Mouse (Mus musculus): ENCODE results near the gene Vax2. TPM values are rescaled to one million over a fixed set of nuclear protein-coding genes. Genes with fewer than 3 reads are reported as not detected.

Vax2 gene
- polyA plus RNA-seq, 1 experiment from 2014 or later, result not detected

DNA sequence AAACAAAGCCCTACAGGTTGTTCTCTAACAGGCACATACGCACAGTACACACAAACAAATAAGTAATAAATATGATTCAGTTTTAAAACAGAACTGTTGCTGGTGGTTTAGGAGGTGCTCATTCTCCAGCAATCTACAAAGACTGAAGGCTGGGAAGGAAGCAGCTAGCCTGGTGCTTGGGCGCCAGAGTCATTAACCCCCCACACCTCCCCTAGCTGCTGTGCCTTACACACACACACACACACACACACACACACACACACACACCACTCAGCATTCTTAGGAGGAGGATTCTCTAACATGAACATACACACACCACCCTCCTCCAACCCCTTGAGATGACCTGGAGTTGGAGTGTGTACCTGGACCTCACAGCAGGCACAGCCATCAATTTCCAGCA, 20.1 kb upstream of the Vax2 start:
- no peak overlapping the region for H3K9ac ChIP-seq (ENCODE audit: low read length)
- no peaks in the 10 kb centered on the region for H3K36me3 ChIP-seq (ENCODE audit: control insufficient read depth, insufficient read depth, low read length)
- no peak overlapping the region for H3K27ac ChIP-seq (replicated peaks)
- H3K4me3 ChIP-seq (ENCODE audit: low read depth, low read length), result no peak overlapping the region
- DNase-seq (ENCODE audit: low spot score), result no peak
- WGBS, result 68% methylated on average over 2 of the region's 2 CpGs
- no peak for TF ChIP-seq EP300 (optimal IDR thresholded peaks at IDR 0.05)
- no peak for TF ChIP-seq CTCF (IDR thresholded peaks at IDR 0.05; ENCODE audit: low read depth)
- no peak overlapping the region for H3K4me2 ChIP-seq (replicated peaks; ENCODE audit: low read depth)
- H3K9me3 ChIP-seq (ENCODE audit: control insufficient read depth, low read length), result no peaks in the 10 kb centered on the region
- H3K4me1 ChIP-seq (replicated peaks; ENCODE audit: control insufficient read depth, insufficient read depth), result no peaks in the 10 kb centered on the region
- H3K27me3 ChIP-seq (ENCODE audit: control insufficient read depth, insufficient read depth, low read length), result peaks cover 11% of the 10 kb centered on the region; the same call in 1 of the 2 replicates
- peak; percentile 12; the same call in 1 of the 2 replicates for ATAC-seq (ENCODE audit: low FRiP score, low TSS enrichment)

DNA sequence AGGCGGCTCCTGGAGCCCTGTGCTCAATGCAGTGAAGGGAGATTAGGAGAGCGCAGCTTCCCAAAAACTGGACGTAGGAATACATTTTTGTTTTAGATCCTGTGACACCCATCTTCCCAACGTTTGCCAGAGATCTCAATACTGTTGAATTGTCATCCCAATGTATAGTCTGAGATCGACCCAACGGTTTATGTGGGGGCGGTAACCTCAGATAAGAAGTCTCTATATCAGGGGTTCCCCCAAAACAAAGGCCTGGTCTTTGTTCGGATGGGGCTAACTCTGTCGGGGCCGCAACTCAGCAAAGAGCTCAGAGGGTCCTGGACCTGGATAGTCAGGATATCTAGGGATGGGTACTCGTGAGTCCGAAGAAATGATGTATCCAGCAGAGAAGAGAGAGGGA, 18.1 kb upstream of the Vax2 start:
- no peaks in the 10 kb centered on the region for H3K36me3 ChIP-seq (ENCODE audit: control insufficient read depth, insufficient read depth, low read length)
- ATAC-seq (ENCODE audit: low FRiP score, low TSS enrichment) (no peak), DNase-seq (ENCODE audit: low spot score) (no peak)
- no peaks in the 10 kb centered on the region for H3K4me1 ChIP-seq (replicated peaks; ENCODE audit: control insufficient read depth, insufficient read depth)
- H3K27ac ChIP-seq (replicated peaks), result no peak overlapping the region
- no peak overlapping the region for H3K9ac ChIP-seq (ENCODE audit: low read length)
- H3K4me2 ChIP-seq (replicated peaks; ENCODE audit: low read depth), result no peak overlapping the region
- no peak overlapping the region for H3K4me3 ChIP-seq (ENCODE audit: low read depth, low read length)
- TF ChIP-seq CTCF (IDR thresholded peaks at IDR 0.05; ENCODE audit: low read depth) (no peak), EP300 (optimal IDR thresholded peaks at IDR 0.05) (no peak)
- 5% methylated on average over 12 of the region's 12 CpGs for WGBS
- H3K27me3 ChIP-seq (ENCODE audit: control insufficient read depth, insufficient read depth, low read length), result peaks cover 15% of the 10 kb centered on the region
- no peaks in the 10 kb centered on the region for H3K9me3 ChIP-seq (ENCODE audit: control insufficient read depth, low read length)

DNA sequence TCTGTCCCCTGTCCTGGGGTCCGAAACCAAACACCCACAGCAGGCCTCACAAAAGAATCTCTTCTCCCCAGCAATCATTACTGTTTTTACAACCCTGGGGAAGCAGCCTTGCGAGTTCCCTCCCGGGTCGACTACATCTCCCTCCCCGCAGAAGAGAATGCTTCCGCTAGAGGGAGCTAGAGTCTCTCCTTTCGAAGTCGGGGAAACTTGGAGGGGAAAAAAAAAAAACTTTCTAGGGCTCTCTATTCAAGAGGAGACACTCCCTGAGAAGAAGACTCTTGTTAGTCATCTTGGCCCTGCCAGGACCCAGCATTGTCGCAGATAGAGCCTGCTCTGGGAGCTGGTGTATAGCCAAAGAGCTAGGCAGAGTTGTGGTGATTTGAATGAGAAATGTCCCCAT, 17.2 kb upstream of the Vax2 start:
- Histone ChIP-seq H3K9ac (ENCODE audit: low read length) (no peak overlapping the region), H3K9me3 (ENCODE audit: control insufficient read depth, low read length) (no peaks in the 10 kb centered on the region), H3K27ac (replicated peaks) (no peak overlapping the region), H3K27me3 (ENCODE audit: control insufficient read depth, insufficient read depth, low read length) (peaks cover 17% of the 10 kb centered on the region), H3K36me3 (ENCODE audit: control insufficient read depth, insufficient read depth, low read length) (no peaks in the 10 kb centered on the region), H3K4me1 (replicated peaks; ENCODE audit: control insufficient read depth, insufficient read depth) (no peaks in the 10 kb centered on the region), H3K4me3 (ENCODE audit: low read depth, low read length) (no peak overlapping the region), H3K4me2 (replicated peaks; ENCODE audit: low read depth) (no peak overlapping the region)
- TF ChIP-seq CTCF (IDR thresholded peaks at IDR 0.05; ENCODE audit: low read depth) (peak; percentile 83), EP300 (optimal IDR thresholded peaks at IDR 0.05) (no peak)
- 1% methylated on average over 9 of the region's 9 CpGs for WGBS
- DNase-seq (ENCODE audit: low spot score), result peak; percentile 68
- no peak for ATAC-seq (ENCODE audit: low FRiP score, low TSS enrichment)

DNA sequence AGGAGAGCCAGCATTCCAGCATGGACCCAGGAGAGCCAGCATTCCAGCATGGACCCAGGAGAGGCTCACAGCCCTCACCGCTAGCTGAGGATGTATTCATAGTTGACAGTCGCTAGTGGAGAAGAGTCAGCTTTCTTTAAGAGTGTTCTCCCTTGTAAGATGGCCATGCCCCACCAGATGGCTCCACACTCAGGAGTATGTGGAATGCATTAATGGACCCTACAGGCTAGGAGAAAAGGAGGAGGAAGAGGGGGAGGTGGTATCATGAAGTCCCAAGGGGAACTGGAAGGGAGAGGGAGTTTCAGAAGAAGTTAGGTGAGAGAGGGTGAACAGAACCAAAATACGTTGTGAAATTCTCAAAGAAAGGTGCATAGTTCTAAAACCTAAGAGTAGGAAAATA, 15.3 kb upstream of the Vax2 start:
- WGBS, result 13% methylated on average over 3 of the region's 3 CpGs
- H3K4me1 ChIP-seq (replicated peaks; ENCODE audit: control insufficient read depth, insufficient read depth), result no peaks in the 10 kb centered on the region
- ATAC-seq (ENCODE audit: low FRiP score, low TSS enrichment) (no peak), DNase-seq (ENCODE audit: low spot score) (no peak)
- no peak overlapping the region for H3K4me3 ChIP-seq (ENCODE audit: low read depth, low read length)
- no peaks in the 10 kb centered on the region for H3K36me3 ChIP-seq (ENCODE audit: control insufficient read depth, insufficient read depth, low read length)
- no peak overlapping the region for H3K9ac ChIP-seq (ENCODE audit: low read length)
- H3K9me3 ChIP-seq (ENCODE audit: control insufficient read depth, low read length), result no peaks in the 10 kb centered on the region
- no peak overlapping the region for H3K27ac ChIP-seq (replicated peaks)
- peaks cover 24% of the 10 kb centered on the region for H3K27me3 ChIP-seq (ENCODE audit: control insufficient read depth, insufficient read depth, low read length)
- peak; percentile 46 for TF ChIP-seq CTCF (IDR thresholded peaks at IDR 0.05; ENCODE audit: low read depth)
- TF ChIP-seq EP300 (optimal IDR thresholded peaks at IDR 0.05), result no peak
- no peak overlapping the region for H3K4me2 ChIP-seq (replicated peaks; ENCODE audit: low read depth)

DNA sequence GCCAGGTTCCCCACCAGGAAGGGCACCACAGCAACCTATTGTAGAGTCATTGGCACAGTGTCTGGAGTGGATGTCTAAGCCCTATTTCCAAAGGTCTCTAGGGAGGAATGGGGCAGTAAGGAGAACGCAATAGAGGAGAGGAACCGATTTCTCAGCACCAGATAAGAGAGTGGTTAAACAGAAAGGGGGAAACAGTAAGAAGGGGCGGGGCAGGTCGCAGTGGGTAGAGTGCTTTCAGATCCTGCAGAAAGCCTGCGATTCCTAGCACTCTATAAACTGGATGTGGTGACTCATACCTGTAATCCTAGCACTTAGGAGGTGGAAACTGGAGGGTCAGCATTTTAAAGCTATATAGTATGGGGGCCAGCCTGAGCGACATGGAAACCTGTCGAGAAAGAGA, 14.4 kb upstream of the Vax2 start:
- Histone ChIP-seq H3K4me1 (replicated peaks; ENCODE audit: control insufficient read depth, insufficient read depth) (no peaks in the 10 kb centered on the region), H3K9me3 (ENCODE audit: control insufficient read depth, low read length) (no peaks in the 10 kb centered on the region), H3K36me3 (ENCODE audit: control insufficient read depth, insufficient read depth, low read length) (no peaks in the 10 kb centered on the region), H3K27ac (replicated peaks) (no peak overlapping the region), H3K4me3 (ENCODE audit: low read depth, low read length) (no peak overlapping the region), H3K9ac (ENCODE audit: low read length) (no peak overlapping the region), H3K27me3 (ENCODE audit: control insufficient read depth, insufficient read depth, low read length) (peaks cover 24% of the 10 kb centered on the region), H3K4me2 (replicated peaks; ENCODE audit: low read depth) (no peak overlapping the region)
- no peak for DNase-seq (ENCODE audit: low spot score)
- no peak for TF ChIP-seq CTCF (IDR thresholded peaks at IDR 0.05; ENCODE audit: low read depth)
- no peak; the same call in 1 of the 2 replicates for ATAC-seq (ENCODE audit: low FRiP score, low TSS enrichment)
- WGBS, result 1% methylated on average over 7 of the region's 7 CpGs

DNA sequence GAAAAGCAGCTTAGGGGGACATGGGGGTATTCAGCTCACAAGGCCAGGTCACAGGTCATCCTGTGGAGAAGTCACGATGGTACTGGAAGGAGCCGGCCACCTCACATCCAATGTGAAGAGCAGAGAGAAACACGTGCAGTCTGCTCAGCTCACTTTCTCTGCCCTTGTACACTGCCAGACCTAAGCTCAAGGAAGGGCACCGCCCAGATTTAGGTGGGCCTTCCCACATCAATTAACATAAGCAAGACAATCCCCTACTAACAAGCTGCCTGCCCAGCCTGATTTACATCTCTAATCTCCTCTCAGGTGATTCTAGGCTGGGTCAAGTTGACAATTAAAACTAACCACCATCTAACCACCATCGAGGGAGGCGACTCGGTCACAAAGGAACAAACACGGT, 13.1 kb upstream of the Vax2 start:
- ATAC-seq (ENCODE audit: low FRiP score, low TSS enrichment) (no peak), DNase-seq (ENCODE audit: low spot score) (no peak)
- Histone ChIP-seq H3K4me2 (replicated peaks; ENCODE audit: low read depth) (no peak overlapping the region), H3K4me1 (replicated peaks; ENCODE audit: control insufficient read depth, insufficient read depth) (no peaks in the 10 kb centered on the region), H3K36me3 (ENCODE audit: control insufficient read depth, insufficient read depth, low read length) (no peaks in the 10 kb centered on the region), H3K9me3 (ENCODE audit: control insufficient read depth, low read length) (no peaks in the 10 kb centered on the region), H3K4me3 (ENCODE audit: low read depth, low read length) (no peak overlapping the region), H3K27me3 (ENCODE audit: control insufficient read depth, insufficient read depth, low read length) (peaks cover 30% of the 10 kb centered on the region), H3K9ac (ENCODE audit: low read length) (no peak overlapping the region), H3K27ac (replicated peaks) (no peak overlapping the region)
- 5% methylated on average over 8 of the region's 8 CpGs for WGBS
- TF ChIP-seq EP300 (optimal IDR thresholded peaks at IDR 0.05), result no peak
- no peak for TF ChIP-seq CTCF (IDR thresholded peaks at IDR 0.05; ENCODE audit: low read depth)
